In genomic region chr11:93956159-93956558, GRCm38 (mm10) we compare ENCODE assay signal across 8 mouse cellular contexts. TPM values are rescaled to one million over a fixed set of nuclear protein-coding genes. Genes with fewer than 3 reads are reported as not detected.
DNase-seq lines count a peak whose midpoint lies in the region; ATAC-seq and TF ChIP-seq lines count a peak whose summit lies in the region.

Nme2 (minus strand) TSS chr11:93956259.

- intact Hi-C loops in left cerebral cortex, postnatal 36 days (cut with DNase I) = no loop called here

- H3K9ac ChIP-seq in ES-Bruce4 (ENCODE audit: low read depth, poor library complexity, severe bottlenecking) = peak within 1 kb of the TSS; percentile 77
- peak within 1 kb of the TSS; percentile 64 for H3K9ac ChIP-seq in heart, postnatal 0 days (replicated peaks; ENCODE audit: low read depth, low read length)
- H3K9ac ChIP-seq in neural tube, embryonic 12.5 days = peak within 1 kb of the TSS; percentile 64

- 0% methylated on average over 6 of the region's 6 CpGs for WGBS in heart, postnatal 0 days
- 8% methylated on average over 6 of the region's 6 CpGs for WGBS in neural tube, embryonic 12.5 days

- TF ChIP-seq CTCF in ES-Bruce4 (IDR thresholded peaks at IDR 0.05; ENCODE audit: low read depth, low read length) = no peak
- TF ChIP-seq CTCF in embryonic fibroblast, embryonic 13.5 days (IDR thresholded peaks at IDR 0.05; ENCODE audit: borderline replicate concordance, insufficient read depth, low read length) = no peak
- no peak for TF ChIP-seq CTCF in heart, postnatal 0 days (IDR thresholded peaks at IDR 0.05; ENCODE audit: low read depth)

- H3K4me2 ChIP-seq in heart, postnatal 0 days (ENCODE audit: low read depth, low read length) = peak within 1 kb of the TSS; percentile 75
- peak within 1 kb of the TSS; percentile 84 for H3K4me2 ChIP-seq in neural tube, embryonic 12.5 days (replicated peaks)

- peaks cover 55% of the 10 kb centered on the region for H3K36me3 ChIP-seq in ES-Bruce4 (ENCODE audit: control insufficient read depth, insufficient read depth, low read length, poor library complexity, severe bottlenecking)
- H3K36me3 ChIP-seq in heart, postnatal 0 days (replicated peaks; ENCODE audit: control insufficient read depth, insufficient read depth, low read length) = peaks cover 43% of the 10 kb centered on the region
- H3K36me3 ChIP-seq in neural tube, embryonic 12.5 days = peaks cover 55% of the 10 kb centered on the region

- H3K4me1 ChIP-seq in ES-Bruce4 (ENCODE audit: control insufficient read depth, insufficient read depth, low read length) = peaks cover 6% of the 10 kb centered on the region
- peaks cover 12% of the 10 kb centered on the region; the same call in 1 of the 2 replicates for H3K4me1 ChIP-seq in embryonic fibroblast, embryonic 13.5 days (ENCODE audit: control insufficient read depth, insufficient read depth, low read length)
- peaks cover 22% of the 10 kb centered on the region for H3K4me1 ChIP-seq in heart, postnatal 0 days (ENCODE audit: control insufficient read depth, insufficient read depth)
- peaks cover 28% of the 10 kb centered on the region for H3K4me1 ChIP-seq in neural tube, embryonic 12.5 days

- TF ChIP-seq POLR2A in ES-Bruce4 (IDR thresholded peaks at IDR 0.05; ENCODE audit: insufficient read depth, low read length) = no peak
- TF ChIP-seq POLR2A in embryonic fibroblast, embryonic 13.5 days (IDR thresholded peaks at IDR 0.05; ENCODE audit: low read depth, low read length) = no peak

- no peaks in the 10 kb centered on the region for H3K27me3 ChIP-seq in ES-Bruce4 (ENCODE audit: control insufficient read depth, insufficient read depth, low read length, poor library complexity, severe bottlenecking)
- no peaks in the 10 kb centered on the region for H3K27me3 ChIP-seq in heart, postnatal 0 days (ENCODE audit: control insufficient read depth, insufficient read depth, low read length)
- no peaks in the 10 kb centered on the region for H3K27me3 ChIP-seq in neural tube, embryonic 12.5 days (replicated peaks)

- peak within 1 kb of the TSS; percentile 92 for H3K27ac ChIP-seq in ES-Bruce4 (ENCODE audit: insufficient read depth, low read length)
- H3K27ac ChIP-seq in embryonic fibroblast, embryonic 13.5 days (ENCODE audit: insufficient read depth, low read length) = peak within 1 kb of the TSS; percentile 96
- peak within 1 kb of the TSS; percentile 98 for H3K27ac ChIP-seq in heart, postnatal 0 days (ENCODE audit: low read depth)
- peak within 1 kb of the TSS; percentile 69 for H3K27ac ChIP-seq in neural tube, embryonic 12.5 days

- no peak for TF ChIP-seq EP300 in ES-Bruce4 (IDR thresholded peaks at IDR 0.05; ENCODE audit: insufficient read depth, low read depth, low read length)
- no peak for TF ChIP-seq EP300 in heart, postnatal 0 days (IDR thresholded peaks at IDR 0.05; ENCODE audit: low read depth)

- peak within 1 kb of the TSS; percentile 80 for H3K4me3 ChIP-seq in ES-Bruce4 (ENCODE audit: low read depth, low read length)
- peak within 1 kb of the TSS; percentile 90 for H3K4me3 ChIP-seq in embryonic fibroblast, embryonic 13.5 days (ENCODE audit: insufficient read depth, low read length)
- peak within 1 kb of the TSS; percentile 74 for H3K4me3 ChIP-seq in heart, postnatal 0 days (ENCODE audit: low read depth, low read length)
- peak within 1 kb of the TSS; percentile 64 for H3K4me3 ChIP-seq in neural tube, embryonic 12.5 days

- ATAC-seq in heart, postnatal 0 days (ENCODE audit: insufficient read depth, low read depth) = peak; percentile 9
- ATAC-seq in neural tube, embryonic 12.5 days (ENCODE audit: low FRiP score, low read depth) = peak; percentile 32

- H3K9me3 ChIP-seq in ES-Bruce4 (replicated peaks; ENCODE audit: control insufficient read depth, insufficient read depth, low read length, poor library complexity, severe bottlenecking) = no peaks in the 10 kb centered on the region
- no peaks in the 10 kb centered on the region for H3K9me3 ChIP-seq in heart, postnatal 0 days (replicated peaks; ENCODE audit: control insufficient read depth, low read length)
- no peaks in the 10 kb centered on the region for H3K9me3 ChIP-seq in neural tube, embryonic 12.5 days

- DNase-seq in heart, adult 18-20 months = no peak
- no peak for DNase-seq in heart, adult 9 months (ENCODE audit: low spot score in 2 of 2)
- DNase-seq in heart, postnatal 0 days (ENCODE audit: low spot score) = no peak
- no peak for DNase-seq in left cerebral cortex, postnatal 36 days (ENCODE audit: low spot score in 2 of 2)
- no peak for DNase-seq in urinary bladder, postnatal 14 days (ENCODE audit: low spot score)

RNA-seq across cellular contexts. Expression of gene Nme2, which starts in this region (rescaled TPM):
- 1,000 to 10,000 TPM; 1,028 to 1,153 TPM for total RNA-seq in heart, adult 18-20 months (2021)
- 523 and 530 TPM in 2 replicates for polyA plus RNA-seq in ES-Bruce4 (2011; ENCODE audit: insufficient read depth, insufficient read length, low read depth, missing spikeins)
- 571 and 736 TPM in 2 replicates for polyA plus RNA-seq in embryonic fibroblast, embryonic 13.5 days (2011; ENCODE audit: insufficient read length, low read depth, missing spikeins)
- total RNA-seq in heart, postnatal 0 days (2014; rRNA removed; ENCODE audit: low replicate concordance) = 921 and 1,000 TPM in 2 replicates
- polyA plus RNA-seq in heart, postnatal 0 days (2015; fragmentation: Nextera tagmentation; extraction: Ambion mirVana) = 942 and 966 TPM in 2 replicates
- total RNA-seq in left cerebral cortex, postnatal 36 days (2021) = 10 to 100 TPM; 75.3 to 88.9 TPM
- 87.0 and 110 TPM in 2 replicates for polyA plus RNA-seq in neural tube, embryonic 12.5 days (2016; fragmentation: Nextera tagmentation; extraction: Ambion mirVana)

Comparison
In these comparisons a context has a peak if more than half of its experiments do, and no peak if none do; other contexts are left out.
1. RNA of gene Nme2 (total RNA-seq): 1,028 to 1,153 TPM in heart, adult 18-20 months and 921 to 1,000 TPM in heart, postnatal 0 days; 75.3 to 88.9 TPM in left cerebral cortex, postnatal 36 days; every median in the first group is over 10 times any median in the second.
2. Peak in every context shown above with its lines, with median percentiles within 50 percentile points of each other: H3K27ac ChIP-seq, H3K4me3 ChIP-seq and H3K9ac ChIP-seq.